Mouse (Mus musculus): Measurements from ENCODE around the gene Phtf2. TPM values are rescaled to one million over a fixed set of nuclear protein-coding genes. Genes with fewer than 3 reads are reported as not detected.
"Not testable (repeated sequence)": the region's sequence is repeated elsewhere in the genome, so short reads cannot be mapped to it uniquely, and the experiment has no call there.

The Phtf2 gene
- total RNA-seq, 2 experiments from 2014 or later = 74.8 to 94.0 TPM

DNA sequence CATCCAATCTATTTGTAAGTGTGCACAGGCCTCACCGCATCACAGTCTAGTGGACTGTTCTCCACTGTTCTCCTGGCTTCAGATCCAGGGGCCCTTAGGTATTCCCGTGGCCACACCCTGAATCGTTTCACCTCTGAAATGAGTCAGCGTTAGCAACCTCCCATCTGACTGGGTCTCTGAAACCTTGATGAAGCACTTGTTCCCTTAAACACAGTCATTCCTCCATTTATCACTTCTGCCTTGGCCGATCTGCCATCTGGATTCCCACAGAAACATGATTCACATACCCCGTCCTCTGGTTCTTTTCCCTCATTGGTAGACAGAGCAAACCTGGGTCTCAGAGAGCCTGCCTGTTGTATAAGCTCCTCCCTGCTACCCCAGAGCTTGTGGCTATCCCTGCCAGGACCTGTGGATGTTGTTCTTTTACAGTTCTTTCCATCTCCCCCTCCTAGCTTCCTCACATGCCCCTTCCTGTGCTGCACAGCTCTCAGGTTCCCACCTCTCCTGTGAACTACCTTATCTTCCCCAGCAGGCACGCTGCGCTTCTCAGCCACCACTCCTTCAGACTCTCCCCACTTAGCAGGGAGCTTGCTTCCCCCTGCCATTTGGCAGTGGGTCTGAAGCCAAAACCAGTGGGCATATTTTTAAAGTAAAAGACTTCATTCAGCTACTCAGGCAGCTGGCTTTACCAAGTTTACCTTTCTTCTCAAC is 103.5 kb downstream of the Phtf2 start:
- no peak for DNase-seq (ENCODE audit: low spot score in 2 of 2)

- no peak for DNase-seq (ENCODE audit: low spot score in 2 of 2)
Measured at GRCm38 (mm10) chr5:20773341-20773740, 108.6 kb downstream of the Phtf2 start.

GRCm38 (mm10) chr5:20765365-20765920 is 116.5 kb downstream of the Phtf2 start:
- DNase-seq (ENCODE audit: low spot score in 2 of 2) = no peak

DNA sequence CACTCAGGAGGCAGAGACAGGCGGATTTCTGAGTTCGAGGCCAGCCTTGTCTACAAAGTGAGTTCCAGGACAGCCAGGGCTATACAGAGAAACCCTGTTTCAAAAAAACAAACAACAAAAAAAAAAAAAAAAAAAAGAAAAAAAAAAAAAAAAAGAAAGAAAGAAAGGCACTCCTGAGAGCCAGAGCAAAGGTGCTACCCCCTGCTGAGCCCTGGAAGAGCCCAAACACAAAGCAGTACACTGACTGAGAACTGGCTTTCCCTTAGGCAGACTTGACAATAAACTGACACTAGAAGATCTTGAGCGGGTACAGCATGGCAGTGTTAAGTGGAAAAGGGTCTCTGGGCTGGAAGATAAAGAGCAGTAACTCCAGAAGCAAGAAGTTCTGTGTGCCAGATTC is 119.5 kb downstream of the Phtf2 start:
- DNase-seq (ENCODE audit: low spot score in 2 of 2) = not testable (repeated sequence)

- no peak for DNase-seq (ENCODE audit: low spot score in 2 of 2)
Measured at GRCm38 (mm10) chr5:20760368-20761162, 121.4 kb downstream of the Phtf2 start.

GRCm38 (mm10) chr5:20759771-20760170 is 122.2 kb downstream of the Phtf2 start:
- DNase-seq (ENCODE audit: low spot score in 2 of 2) = no peak

DNA sequence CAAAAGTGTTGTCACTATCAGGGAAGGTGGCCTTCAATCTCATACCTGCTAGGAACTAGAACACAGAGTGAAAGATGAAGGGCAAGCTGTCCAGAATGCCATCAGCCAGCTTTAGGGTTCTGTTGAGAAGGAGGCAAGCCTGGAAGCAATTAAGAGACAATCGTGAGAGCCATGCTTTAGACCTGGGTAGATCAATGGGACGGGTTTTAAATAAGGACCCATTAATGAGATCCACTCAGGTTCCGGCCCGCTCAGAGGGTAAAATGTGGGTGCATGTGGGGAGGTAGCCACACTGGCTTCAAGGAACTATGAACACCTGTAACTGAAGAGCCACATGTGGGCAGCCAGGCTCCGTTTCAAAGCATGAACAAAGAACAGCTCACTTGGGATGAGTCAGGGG is 128.0 kb downstream of the Phtf2 start:
- DNase-seq (ENCODE audit: low spot score in 2 of 2) = no peak

DNA sequence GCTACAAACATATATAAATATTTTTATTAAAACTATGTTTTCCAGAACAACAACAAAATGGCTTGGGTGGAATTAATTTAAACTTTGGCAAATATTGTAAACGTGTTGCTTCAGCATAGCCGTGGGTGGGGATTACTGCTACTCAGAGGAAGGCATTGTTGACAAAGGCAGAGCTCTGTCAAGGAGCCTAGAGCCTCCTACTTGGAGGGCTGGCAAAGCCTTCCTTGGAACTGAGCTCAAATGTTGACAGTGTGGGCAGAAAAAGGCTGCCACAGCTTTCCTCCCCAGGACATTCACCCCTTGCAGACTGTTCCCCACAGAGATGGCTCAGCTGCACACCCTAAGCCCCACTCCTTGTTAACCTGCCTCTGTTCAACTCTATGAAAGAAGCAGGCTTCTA is 128.8 kb downstream of the Phtf2 start:
- no peak for DNase-seq (ENCODE audit: low spot score in 2 of 2)

GRCm38 (mm10) chr5:20751696-20752095 is 130.2 kb downstream of the Phtf2 start:
- DNase-seq (ENCODE audit: low spot score in 2 of 2) = peak in 1 of 2 experiments; percentile 13

GRCm38 (mm10) chr5:20751000-20751399 is 130.9 kb downstream of the Phtf2 start:
- DNase-seq (ENCODE audit: low spot score in 2 of 2) = no peak

DNA sequence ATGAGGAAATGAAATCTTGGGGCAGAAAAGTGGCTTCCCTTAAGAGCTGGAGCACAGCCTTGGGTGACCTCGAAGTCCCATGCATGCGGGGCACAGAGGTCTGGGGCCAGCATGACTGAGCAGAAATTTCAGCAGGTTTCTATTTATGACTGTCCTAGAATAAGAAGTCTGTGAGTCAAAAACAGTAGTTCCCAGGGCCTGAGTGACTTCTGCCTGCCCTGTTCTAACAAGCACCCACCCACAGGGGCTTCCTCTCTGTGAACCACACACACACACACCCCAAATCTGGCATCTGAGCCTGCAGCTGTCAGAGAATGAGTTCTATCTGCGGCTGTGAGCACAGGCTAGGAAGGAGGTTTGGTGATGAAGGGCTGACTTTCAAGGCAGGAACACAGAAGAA is 132.4 kb downstream of the Phtf2 start:
- no peak for DNase-seq (ENCODE audit: low spot score in 2 of 2)

DNA sequence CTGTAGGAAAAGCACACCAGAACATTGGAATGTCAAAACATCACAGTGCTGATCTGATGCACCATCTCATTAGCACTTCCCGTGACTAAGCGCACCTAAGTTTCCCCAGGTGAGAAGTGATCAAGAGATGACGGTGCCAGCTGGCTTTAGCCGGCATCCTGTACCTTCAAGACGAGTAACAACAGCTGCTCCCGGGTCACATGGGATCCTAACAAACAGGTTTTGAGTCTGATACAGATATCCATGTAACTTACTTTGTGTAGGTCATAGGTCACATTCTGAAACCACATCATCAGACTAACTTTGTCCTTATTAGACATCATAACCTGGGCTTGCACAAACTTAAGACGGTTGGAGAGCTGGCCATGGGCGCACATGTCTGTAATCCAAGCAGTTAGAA is 133.1 kb downstream of the Phtf2 start:
- no peak for DNase-seq (ENCODE audit: low spot score in 2 of 2)

GRCm38 (mm10) chr5:20748142-20748541 is 133.8 kb downstream of the Phtf2 start:
- DNase-seq (ENCODE audit: low spot score in 2 of 2) = no peak

- DNase-seq (ENCODE audit: low spot score in 2 of 2) = no peak
Measured at GRCm38 (mm10) chr5:20741936-20742335, 140.0 kb downstream of the Phtf2 start.

- DNase-seq (ENCODE audit: low spot score in 2 of 2) = no peak
Measured at GRCm38 (mm10) chr5:20741193-20741592, 140.7 kb downstream of the Phtf2 start.

DNA sequence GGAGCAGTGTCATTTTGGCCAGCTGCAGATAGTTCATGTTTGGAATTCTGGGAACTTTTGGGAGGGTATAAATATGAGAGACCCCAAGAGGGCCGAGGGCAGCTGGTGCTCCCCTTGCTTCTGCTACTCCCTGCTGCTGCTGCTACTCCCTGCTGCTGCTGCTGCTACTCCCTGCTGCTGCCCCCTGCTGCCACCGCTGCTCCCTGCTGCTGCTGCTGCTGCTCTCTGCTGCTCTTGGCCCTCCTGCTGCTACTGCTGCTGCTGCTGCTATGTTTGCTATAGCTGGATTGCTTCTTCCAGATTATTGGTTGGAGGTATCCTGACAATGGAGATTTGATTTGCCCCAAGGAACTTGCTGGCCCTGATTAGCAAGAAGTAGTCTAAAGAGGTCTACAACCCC is 143.1 kb downstream of the Phtf2 start:
- DNase-seq (ENCODE audit: low spot score in 2 of 2) = no peak

- not testable (repeated sequence) for DNase-seq (ENCODE audit: low spot score in 2 of 2)
Measured at GRCm38 (mm10) chr5:20723226-20723625, 158.7 kb downstream of the Phtf2 start.

DNA sequence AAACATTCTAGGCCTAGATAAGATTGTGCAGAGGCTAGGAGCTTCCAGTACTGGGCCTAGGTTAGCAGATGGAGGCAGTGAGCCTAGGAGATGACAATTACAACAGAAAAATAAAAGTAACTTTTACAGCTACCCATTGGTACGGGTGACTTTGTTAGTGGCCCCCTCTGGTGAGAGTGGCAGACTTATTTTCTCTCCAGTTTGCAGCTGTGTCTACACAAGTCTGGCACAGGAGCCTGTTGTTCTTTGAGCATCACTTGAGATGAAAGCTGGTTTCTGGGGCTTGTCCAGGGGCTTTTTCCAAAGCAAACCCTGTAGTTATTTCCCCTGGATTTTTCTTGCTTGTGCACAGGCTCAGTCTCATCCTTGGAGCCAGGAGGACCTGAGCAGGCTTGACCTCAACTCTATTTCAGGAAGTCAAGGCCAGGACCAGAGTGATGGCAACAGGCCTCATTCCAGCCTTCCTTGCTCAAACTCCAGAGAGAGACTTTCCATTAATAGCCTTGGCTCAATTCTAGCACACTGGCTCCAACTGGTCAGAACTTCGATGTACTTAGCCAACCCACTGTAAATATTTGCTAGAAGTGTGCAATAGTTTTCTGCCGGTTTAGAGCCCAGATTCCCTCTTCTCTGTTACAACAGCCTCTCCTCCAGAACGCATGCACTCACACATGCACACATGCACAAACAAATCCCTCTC is 161.6 kb downstream of the Phtf2 start:
- peak in 1 of 2 experiments; percentile 38 for DNase-seq (ENCODE audit: low spot score in 2 of 2)

DNA sequence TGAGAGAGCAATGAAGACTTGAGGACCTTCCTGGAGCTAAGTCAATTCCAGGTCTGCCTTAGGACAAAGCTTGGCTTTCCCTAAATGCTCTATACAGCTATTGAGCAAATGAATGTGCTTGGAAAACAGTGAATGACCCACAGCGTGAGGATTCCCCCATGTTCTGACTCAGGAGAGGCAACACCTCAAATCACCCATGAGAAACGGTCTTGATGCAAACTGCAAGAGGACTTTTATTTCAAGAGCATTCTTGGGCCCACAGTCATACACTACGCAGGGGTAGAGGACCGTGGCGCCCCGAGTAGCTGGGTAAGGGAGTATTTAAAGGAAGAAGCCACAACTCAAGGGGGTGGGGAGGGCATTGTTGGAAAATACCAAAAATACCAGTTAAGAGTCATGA is 165.9 kb downstream of the Phtf2 start:
- not testable (repeated sequence) for DNase-seq (ENCODE audit: low spot score in 2 of 2)

GRCm38 (mm10) chr5:20714619-20715018 is 167.3 kb downstream of the Phtf2 start:
- not testable (repeated sequence) for DNase-seq (ENCODE audit: low spot score in 2 of 2)

- not testable (repeated sequence) for DNase-seq (ENCODE audit: low spot score in 2 of 2)
Measured at GRCm38 (mm10) chr5:20710845-20711244, 171.1 kb downstream of the Phtf2 start.

All from gastrocnemius, postnatal 4 days (tissue).